Mouse (Mus musculus) skeletal muscle tissue, postnatal 0 days (tissue): ENCODE results near the gene Gm28490. TPM values are rescaled to one million over a fixed set of nuclear protein-coding genes. Genes with fewer than 3 reads are reported as not detected.

Experiments
- polyA plus RNA-seq: library from polyadenylated mRNA; unstranded; fragments of >200 nt; fragmentation: Nextera tagmentation; extraction: Ambion mirVana; gene quantifications from 2 replicates; pipeline ENCODE4 v1.2.1, GENCODE M21; 2015

Gene Gm28490
- not detected in 2 replicates for polyA plus RNA-seq

GRCm38 (mm10) chrY:31634656-31635055 lies at the start of gene Gm28490:
Gene Gm28490, minus strand, starts transcription at chrY:31634756.

